Mouse (Mus musculus) kidney, embryonic 16.5 days (tissue): ENCODE results near the gene Cygb. TPM values are rescaled to one million over a fixed set of nuclear protein-coding genes. Genes with fewer than 3 reads are reported as not detected.
"Not testable (repeated sequence)": the region's sequence is repeated elsewhere in the genome, so short reads cannot be mapped to it uniquely, and the experiment has no call there.

Source experiments
- ATAC-seq: fragments of 200-750 bp; cut with Nextera tagmentation; 2 replicates; pipeline ENCODE4 v1.8.0; 2017; ENCODE audit warnings: moderate TSS enrichment; ENCODE audit not compliant: low FRiP score, low TSS enrichment
- H3K27ac ChIP-seq: fragments of 300-500 bp; sonication (generic); 2 replicates; pipeline ENCODE4 v1.5.1; 2014; ENCODE audit warnings: low read length
- H3K27me3 ChIP-seq: fragments of 300-500 bp; sonication (generic); 2 replicates; pipeline ENCODE4 v1.6.1; 2014; ENCODE audit warnings: low read length, control low read depth, mixed read lengths; ENCODE audit not compliant: insufficient read depth
- H3K36me3 ChIP-seq: fragments of 300-500 bp; sonication (generic); 2 replicates; pipeline ENCODE4 v1.6.1; 2014; ENCODE audit warnings: low read length, control low read depth, mixed read lengths; ENCODE audit not compliant: insufficient read depth
- H3K4me1 ChIP-seq: fragments of 300-500 bp; sonication (generic); 2 replicates; pipeline ENCODE4 v1.6.1; 2014; ENCODE audit warnings: low read length, control low read depth, mixed read lengths; ENCODE audit not compliant: insufficient read depth
- H3K4me2 ChIP-seq: fragments of 300-500 bp; sonication (generic); replicated peaks from 2 replicates; pipeline ENCODE4 v1.6.1; 2014; ENCODE audit warnings: low read depth, low read length
- H3K4me3 ChIP-seq: fragments of 300-500 bp; sonication (generic); 2 replicates; pipeline ENCODE4 v1.5.1; 2014; ENCODE audit warnings: mild to moderate bottlenecking, low read length
- H3K9ac ChIP-seq: fragments of 300-500 bp; sonication (generic); replicated peaks from 2 replicates; pipeline ENCODE4 v1.6.1; 2014; ENCODE audit warnings: low read length
- H3K9me3 ChIP-seq: fragments of 300-500 bp; sonication (generic); 2 replicates; pipeline ENCODE4 v1.6.1; 2016; ENCODE audit warnings: low read length, control low read depth
- WGBS: fragments of 180-500 bp; shearing (Covaris S2); extraction: QIAGEN DNeasy Blood & Tissue Kit; methylation state at CpG from one replicate; pipeline ENCODE4 v1.1.7; 2014; 5-methylcytosine and 5-hydroxymethylcytosine counted together
- polyA plus RNA-seq: library from polyadenylated mRNA; unstranded; fragments of >200 nt; fragmentation: Nextera tagmentation; extraction: Ambion mirVana; gene quantifications from 2 replicates; pipeline ENCODE4 v1.2.1, GENCODE M21; 2015

The Cygb gene
- polyA plus RNA-seq, 1 experiment from 2014 or later: 17.0 TPM

DNA sequence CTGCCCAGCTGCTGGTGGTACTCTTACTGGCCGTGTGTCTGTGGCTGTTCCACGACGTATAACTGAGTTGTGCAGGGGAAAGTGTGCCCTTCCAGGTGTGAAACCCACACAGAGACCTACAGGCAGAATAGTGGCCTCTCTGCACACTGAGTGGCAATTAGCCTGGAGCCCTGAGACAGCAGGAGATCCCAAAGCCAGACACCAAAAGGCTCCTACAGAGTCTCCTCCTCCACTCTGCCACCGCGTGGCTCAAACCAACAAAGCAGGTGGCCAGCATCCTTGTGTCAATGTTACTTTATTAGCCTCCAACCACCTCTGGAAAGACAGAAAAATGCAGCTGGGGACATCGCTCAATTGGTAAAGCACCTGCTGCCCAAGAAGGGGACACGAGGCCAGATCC is 14.7 kb upstream of the Cygb start:
- no peak for ATAC-seq
- Histone ChIP-seq H3K4me2 (no peak overlapping the region), H3K4me3 (no peak overlapping the region), H3K9ac (no peak overlapping the region), H3K27ac (no peak overlapping the region), H3K4me1 (peaks cover 17% of the 10 kb centered on the region), H3K9me3 (no peaks in the 10 kb centered on the region), H3K27me3 (no peaks in the 10 kb centered on the region; the same call in 1 of the 2 replicates), H3K36me3 (peaks cover 8% of the 10 kb centered on the region)
- WGBS: 27% methylated on average over 7 of the region's 7 CpGs

- Histone ChIP-seq H3K4me1 (peaks cover 15% of the 10 kb centered on the region), H3K9me3 (no peaks in the 10 kb centered on the region), H3K36me3 (peaks cover 3% of the 10 kb centered on the region; the same call in 1 of the 2 replicates), H3K27me3 (no peaks in the 10 kb centered on the region; the same call in 1 of the 2 replicates), H3K27ac (no peak overlapping the region), H3K4me2 (no peak overlapping the region), H3K4me3 (no peak overlapping the region), H3K9ac (no peak overlapping the region; the same call in 1 of the 2 replicates)
- no peak for ATAC-seq
- WGBS: 74% methylated on average over 10 of the region's 10 CpGs
These were observed 14.3 kb upstream of the Cygb start for GRCm38 (mm10) chr11:116668381-116668825.

DNA sequence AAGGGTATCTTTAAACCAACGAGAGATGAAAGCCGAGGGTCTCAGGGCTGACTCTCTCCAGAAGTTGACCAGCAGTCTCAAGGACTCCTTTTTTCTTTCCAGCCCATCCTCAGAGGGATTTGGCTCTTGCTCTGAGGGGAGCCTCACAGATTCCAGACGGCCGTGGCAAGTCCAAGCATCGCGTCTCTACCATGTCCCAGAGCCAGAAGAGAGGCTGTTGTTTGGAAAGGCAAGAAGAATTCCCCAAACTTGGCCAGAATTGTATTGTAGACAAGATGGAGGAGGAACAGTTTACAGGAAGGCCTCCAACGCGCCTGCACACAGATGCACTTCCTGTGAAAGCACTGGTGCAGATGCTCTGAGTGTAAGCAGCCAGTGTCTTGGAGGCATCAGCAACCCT is 13.8 kb upstream of the Cygb start:
- no peaks in the 10 kb centered on the region for H3K36me3 ChIP-seq
- H3K9ac ChIP-seq: no peak overlapping the region
- H3K27ac ChIP-seq: no peak overlapping the region
- peaks cover 15% of the 10 kb centered on the region for H3K4me1 ChIP-seq
- H3K27me3 ChIP-seq: peaks cover under 1% of the 10 kb centered on the region; the same call in 1 of the 2 replicates
- H3K9me3 ChIP-seq: no peaks in the 10 kb centered on the region
- no peak overlapping the region for H3K4me3 ChIP-seq
- no peak for ATAC-seq
- no peak overlapping the region for H3K4me2 ChIP-seq
- 82% methylated on average over 8 of the region's 8 CpGs for WGBS

DNA sequence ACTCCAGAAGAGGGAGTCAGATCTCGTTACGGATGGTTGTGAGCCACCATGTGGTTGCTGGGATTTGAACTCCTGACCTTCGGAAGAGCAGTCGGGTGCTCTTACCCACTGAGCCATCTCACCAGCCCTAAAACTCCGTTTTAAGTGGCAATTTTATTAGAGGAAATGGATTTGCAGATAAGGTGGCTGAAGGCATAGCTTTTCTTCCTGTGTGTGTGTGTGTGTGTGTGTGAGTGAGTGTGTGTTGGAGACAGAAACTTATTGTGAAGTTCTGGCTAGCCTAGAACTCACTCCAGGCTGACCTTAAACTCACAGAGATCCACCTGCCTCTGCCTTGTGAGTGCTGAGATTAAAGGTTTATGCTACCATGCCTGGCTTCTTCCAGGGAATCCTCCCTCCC is 12.9 kb upstream of the Cygb start:
- H3K27ac ChIP-seq, H3K4me3 ChIP-seq, ATAC-seq, H3K9me3 ChIP-seq, H3K9ac ChIP-seq, H3K36me3 ChIP-seq, H3K4me2 ChIP-seq, H3K27me3 ChIP-seq: not testable (repeated sequence)
- 79% methylated on average over 3 of the region's 5 CpGs for whole genome bisulfite sequencing
- H3K4me1 ChIP-seq: peaks cover 19% of the 10 kb centered on the region

- peaks cover 24% of the 10 kb centered on the region for H3K4me1 ChIP-seq
- no peak for ATAC-seq
- no peak overlapping the region for H3K4me3 ChIP-seq
- no peaks in the 10 kb centered on the region for H3K9me3 ChIP-seq
- no peak overlapping the region for H3K4me2 ChIP-seq
- no peak overlapping the region for H3K27ac ChIP-seq
- WGBS: 63% methylated on average over 9 of the region's 9 CpGs
- peaks cover 6% of the 10 kb centered on the region; the same call in 1 of the 2 replicates for H3K27me3 ChIP-seq
- no peaks in the 10 kb centered on the region for H3K36me3 ChIP-seq
- no peak overlapping the region for H3K9ac ChIP-seq
These were observed 12.5 kb upstream of the Cygb start for GRCm38 (mm10) chr11:116666566-116666965.

- Histone ChIP-seq H3K4me2 (no peak overlapping the region), H3K4me3 (no peak overlapping the region), H3K9me3 (no peaks in the 10 kb centered on the region), H3K27ac (no peak overlapping the region), H3K4me1 (peaks cover 28% of the 10 kb centered on the region), H3K27me3 (peaks cover 6% of the 10 kb centered on the region; the same call in 1 of the 2 replicates), H3K36me3 (no peaks in the 10 kb centered on the region), H3K9ac (no peak overlapping the region)
- WGBS: 61% methylated on average over 10 of the region's 10 CpGs
- no peak for ATAC-seq
These were observed 11.2 kb upstream of the Cygb start for GRCm38 (mm10) chr11:116665289-116665688.

DNA sequence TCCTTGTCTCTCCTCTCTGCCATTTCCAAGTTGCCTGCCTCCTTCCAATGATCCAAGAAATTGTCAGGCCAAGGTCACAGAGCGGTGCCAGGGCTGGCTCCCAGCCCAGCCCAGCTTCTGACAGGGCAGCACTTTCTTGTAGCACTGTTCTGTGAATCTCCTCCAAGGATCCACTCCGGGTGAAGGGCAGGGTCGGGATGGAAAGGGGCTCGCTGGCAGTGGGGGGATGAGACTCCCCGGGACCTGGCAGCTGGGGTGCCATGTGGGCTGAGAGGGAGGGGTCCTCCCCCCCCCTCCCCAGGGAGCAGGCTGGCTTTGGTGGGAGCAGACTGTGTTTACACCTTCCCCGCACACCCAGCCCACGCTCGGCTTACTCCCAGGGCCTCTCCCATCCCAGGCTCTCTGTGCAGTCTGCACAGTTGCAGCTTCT is 7.8 kb upstream of the Cygb start:
- 52% methylated on average over 8 of the region's 8 CpGs for WGBS
- no peak overlapping the region for H3K4me2 ChIP-seq
- H3K4me3 ChIP-seq: no peak overlapping the region
- ATAC-seq: no peak
- H3K27me3 ChIP-seq: 0 out of 2 replicates have a peak, but pooled peaks cover 6% of the 10 kb centered on the region
- H3K9me3 ChIP-seq: no peaks in the 10 kb centered on the region
- H3K27ac ChIP-seq: no peak overlapping the region
- H3K9ac ChIP-seq: no peak overlapping the region
- H3K4me1 ChIP-seq: peaks cover 40% of the 10 kb centered on the region
- H3K36me3 ChIP-seq: no peaks in the 10 kb centered on the region

DNA sequence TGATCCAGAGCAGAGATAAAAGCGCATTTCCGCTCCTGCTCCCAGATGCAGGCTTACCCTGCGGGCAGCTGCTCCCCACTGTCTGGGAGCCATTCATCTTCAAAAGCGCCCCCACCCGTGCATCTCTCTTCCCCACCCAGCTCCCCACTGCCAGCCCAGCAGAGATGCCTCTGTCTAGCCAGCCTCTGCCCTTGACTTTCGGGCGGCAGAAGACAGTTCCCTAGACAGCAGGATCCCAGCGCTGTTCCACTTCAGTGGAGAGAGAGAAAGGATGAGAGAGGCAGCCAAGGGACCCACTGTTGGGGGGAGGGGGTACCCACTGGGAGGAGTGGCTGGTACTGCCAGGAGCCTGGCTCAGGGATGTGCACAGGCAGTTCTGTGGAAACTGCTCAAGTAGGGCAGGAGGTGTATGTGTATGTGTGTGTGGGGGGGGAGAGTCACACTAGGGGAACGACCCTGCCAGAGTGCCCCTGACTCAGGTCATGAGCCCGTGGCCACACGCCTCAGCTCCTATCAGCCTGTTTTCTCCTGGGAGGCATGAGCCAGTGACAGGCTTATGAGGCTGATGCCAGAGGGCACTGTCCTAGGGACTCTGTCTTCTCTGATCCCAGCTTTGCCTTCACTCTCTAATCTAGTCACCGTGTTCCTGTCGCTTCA is 7.3 kb upstream of the Cygb start:
- Histone ChIP-seq H3K9ac (peak overlapping the region; percentile 36; the same call in 1 of the 2 replicates), H3K4me1 (peaks cover 42% of the 10 kb centered on the region), H3K36me3 (no peaks in the 10 kb centered on the region), H3K27me3 (0 out of 2 replicates have a peak, but pooled peaks cover 6% of the 10 kb centered on the region), H3K9me3 (no peaks in the 10 kb centered on the region), H3K27ac (no peak overlapping the region; the same call in 1 of the 2 replicates), H3K4me3 (no peak overlapping the region), H3K4me2 (0 out of 2 replicates have a peak overlapping the region, but pooled peaks have one; percentile 1)
- peak; percentile 2; the same call in 1 of the 2 replicates for ATAC-seq
- 14% methylated on average over 13 of the region's 13 CpGs for WGBS

DNA sequence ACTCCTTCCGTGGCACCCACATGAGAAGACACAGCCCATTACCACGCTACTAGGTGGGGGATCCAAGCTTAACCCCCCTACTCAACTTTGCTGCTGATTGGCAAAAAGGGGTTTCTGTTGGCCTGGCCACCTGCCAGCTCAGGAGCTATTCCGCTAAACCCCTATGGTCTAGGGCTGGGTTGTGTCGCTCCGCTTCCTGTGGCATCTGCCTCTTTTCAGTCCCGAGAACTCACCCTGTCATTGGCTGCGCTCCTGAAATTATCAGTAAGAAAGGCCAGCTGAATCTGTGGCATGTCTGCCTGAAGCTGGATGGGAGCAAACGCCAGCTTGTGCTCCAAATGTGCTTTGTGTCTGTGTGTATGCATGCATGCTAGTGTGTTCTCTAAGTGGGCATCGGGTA is 6.1 kb upstream of the Cygb start:
- Histone ChIP-seq H3K27ac (no peak overlapping the region), H3K4me2 (no peak overlapping the region), H3K4me3 (no peak overlapping the region), H3K36me3 (no peaks in the 10 kb centered on the region), H3K9me3 (no peaks in the 10 kb centered on the region), H3K4me1 (peaks cover 42% of the 10 kb centered on the region), H3K9ac (no peak overlapping the region), H3K27me3 (0 out of 2 replicates have a peak, but pooled peaks cover 6% of the 10 kb centered on the region)
- no peak for ATAC-seq
- WGBS: 75% methylated on average over 9 of the region's 9 CpGs

DNA sequence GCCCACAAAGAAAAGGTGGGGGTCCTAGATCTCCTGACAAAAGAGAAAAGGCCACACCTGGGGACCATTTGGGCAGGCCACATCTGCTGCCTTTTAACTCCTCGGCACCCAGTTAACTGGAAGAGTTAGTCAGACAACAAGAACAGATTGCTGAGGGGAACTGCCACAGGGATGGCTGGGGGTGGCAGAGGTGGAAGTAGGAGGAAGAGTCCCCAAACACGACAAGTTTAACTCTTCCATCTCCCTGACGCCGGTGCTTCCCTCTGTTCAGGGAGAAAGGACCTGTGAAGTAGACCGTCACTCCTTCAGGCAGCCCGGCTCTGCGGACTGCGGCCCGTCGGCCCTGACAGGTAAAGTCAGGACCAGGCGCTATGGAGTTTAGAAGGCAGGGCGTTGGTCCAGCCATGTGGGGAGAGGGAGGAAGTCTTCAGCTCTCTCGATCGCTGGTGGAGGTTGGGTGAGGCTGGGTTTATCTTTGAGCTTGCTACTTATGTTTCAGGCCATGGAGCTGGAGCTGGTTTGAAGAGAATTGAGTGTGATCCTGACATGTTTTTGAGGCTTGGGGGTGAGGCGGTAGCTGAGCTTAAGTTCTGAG is 5.0 kb upstream of the Cygb start:
- H3K9me3 ChIP-seq: no peaks in the 10 kb centered on the region
- peaks cover 46% of the 10 kb centered on the region for H3K4me1 ChIP-seq
- H3K27ac ChIP-seq: no peak overlapping the region
- 77% methylated on average over 15 of the region's 15 CpGs for WGBS
- no peaks in the 10 kb centered on the region for H3K36me3 ChIP-seq
- ATAC-seq: no peak
- H3K4me2 ChIP-seq: no peak overlapping the region
- no peak overlapping the region for H3K4me3 ChIP-seq
- H3K27me3 ChIP-seq: peaks cover 14% of the 10 kb centered on the region
- no peak overlapping the region for H3K9ac ChIP-seq
